Mouse (Mus musculus): ENCODE data around the gene 4930556J24Rik.

- TF ChIP-seq POLR2A (IDR thresholded peaks at IDR 0.05; ENCODE audit: low read depth, low read length) (no peak), CTCF (conservative IDR thresholded peaks at IDR 0.05; ENCODE audit: insufficient read depth, insufficient read length, low read depth, low read length) (no peak)
These were observed 64.3 kb downstream of the 4930556J24Rik start for GRCm38 (mm10) chr11:3912100-3912874.
